Mouse (Mus musculus): Measurements from ENCODE around the gene Tppp.

DNA sequence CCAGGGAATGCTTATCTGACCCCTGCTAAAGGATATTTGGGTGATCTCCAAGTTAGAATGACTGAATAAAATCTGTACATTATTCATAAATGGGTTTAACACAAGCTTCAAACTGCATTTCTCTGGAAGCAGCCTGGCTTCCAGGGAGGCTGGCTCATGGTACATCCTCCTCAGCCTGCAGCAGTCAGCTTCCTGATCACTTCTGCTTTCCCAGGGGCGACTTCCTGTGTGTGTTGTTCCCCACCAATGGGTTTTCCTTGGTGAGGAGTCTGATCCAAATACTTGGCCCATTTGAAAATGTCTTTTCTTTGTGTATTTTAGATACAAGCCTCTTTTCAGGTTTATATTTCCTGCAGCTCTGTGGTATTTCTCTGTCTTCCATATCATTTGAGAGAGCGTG lies 19.8 kb downstream of the Tppp start:
- TF ChIP-seq CTCF (conservative IDR thresholded peaks at IDR 0.05; ENCODE audit: insufficient read depth, insufficient read length, low read depth, low read length) (no peak), POLR2A (IDR thresholded peaks at IDR 0.05; ENCODE audit: low read depth, low read length) (no peak)

Measured in kidney, adult 2 months (tissue).